Mouse (Mus musculus): ENCODE data around the gene Relt.
A peak's percentile ranks its signal among the peaks of the same experiment; 100 is the strongest.

Gene Relt

GRCm38 (mm10) chr7:100862828-100863638 lies at the start of gene Relt:
TSS of gene Relt (minus strand) at chr7:100863446.
- DNase-seq (ENCODE audit: low spot score in 2 of 2), result peak; percentile 92 to 95

- DNase-seq (ENCODE audit: low spot score in 2 of 2), result no peak
These were observed 48.5 kb upstream of the Relt start for GRCm38 (mm10) chr7:100911791-100912190.

DNA sequence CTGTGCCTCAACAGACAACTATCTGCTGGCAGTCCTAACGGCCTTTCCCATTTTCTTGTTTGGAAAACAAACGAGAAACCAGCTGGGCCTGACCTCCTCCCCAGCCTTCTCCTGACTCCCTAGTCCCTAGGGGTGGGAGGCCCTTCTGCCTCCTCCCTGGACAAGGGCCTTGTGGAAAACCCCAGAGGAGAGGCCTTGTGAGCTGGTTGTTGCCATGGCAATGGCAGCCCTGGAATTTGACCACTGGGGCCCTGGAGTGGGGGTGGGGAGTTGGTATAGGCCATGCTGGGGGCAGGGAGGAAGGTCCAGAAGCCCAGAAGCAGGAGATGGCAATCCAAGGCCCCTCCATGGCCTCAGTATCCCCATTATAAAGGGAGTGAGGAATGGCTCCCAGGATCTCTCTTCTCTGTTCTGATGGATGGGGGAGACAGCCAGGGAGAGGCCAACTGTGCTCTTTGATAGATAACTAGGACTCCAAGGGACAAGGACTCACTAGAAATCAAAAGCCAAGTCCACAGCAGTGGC lies 48.1 kb upstream of the Relt start:
- no peak for DNase-seq (ENCODE audit: low spot score in 2 of 2)

DNA sequence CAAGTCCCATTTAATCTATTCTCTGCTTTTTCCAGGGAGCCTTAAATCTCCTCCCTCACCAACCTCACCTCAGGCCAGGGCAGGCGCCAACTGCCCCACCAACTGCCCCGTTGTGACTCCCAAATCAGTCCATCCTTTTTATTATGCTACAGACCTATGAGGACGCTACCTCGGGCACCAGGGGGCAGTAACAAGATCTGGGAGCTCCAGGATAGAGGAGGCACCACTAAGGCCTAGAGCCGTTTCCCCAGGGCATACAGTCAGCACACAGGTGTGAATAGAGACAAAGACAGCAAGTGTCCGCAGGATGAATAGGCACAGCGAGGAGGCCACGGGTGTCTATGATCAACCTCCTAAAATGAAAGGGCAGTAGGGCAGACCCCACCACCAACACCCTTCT lies 45.3 kb upstream of the Relt start:
- no peak for DNase-seq (ENCODE audit: low spot score in 2 of 2)

DNA sequence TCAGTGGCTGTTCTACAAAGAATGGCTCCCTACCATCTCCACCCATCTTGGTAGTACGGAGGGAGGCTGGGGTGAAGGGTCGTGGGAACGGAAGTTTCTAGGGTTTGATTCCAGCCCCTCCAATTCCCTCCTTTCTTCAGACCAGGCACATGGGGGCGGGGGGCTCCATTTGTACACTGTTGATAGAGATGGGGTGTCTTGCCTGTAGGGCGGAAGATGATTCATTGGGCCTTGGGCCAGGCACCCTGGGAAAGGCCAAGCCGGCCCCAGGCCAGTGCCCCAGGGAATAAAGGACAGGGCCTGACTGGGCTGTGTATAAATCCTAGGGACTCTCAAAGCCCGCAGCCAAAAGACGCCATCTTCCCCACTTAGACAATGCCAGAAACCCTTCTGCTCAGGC lies 44.8 kb upstream of the Relt start:
- DNase-seq (ENCODE audit: low spot score in 2 of 2), result no peak

- peak; percentile 81 to 89 for DNase-seq (ENCODE audit: low spot score in 2 of 2)
These were observed 44.0 kb upstream of the Relt start for GRCm38 (mm10) chr7:100907231-100907630.

GRCm38 (mm10) chr7:100906029-100906789 lies 43.0 kb upstream of the Relt start:
- DNase-seq (ENCODE audit: low spot score in 2 of 2), result no peak

GRCm38 (mm10) chr7:100905037-100905436 lies 41.8 kb upstream of the Relt start:
- no peak for DNase-seq (ENCODE audit: low spot score in 2 of 2)

GRCm38 (mm10) chr7:100904612-100905011 lies 41.4 kb upstream of the Relt start:
- DNase-seq (ENCODE audit: low spot score in 2 of 2), result no peak

DNA sequence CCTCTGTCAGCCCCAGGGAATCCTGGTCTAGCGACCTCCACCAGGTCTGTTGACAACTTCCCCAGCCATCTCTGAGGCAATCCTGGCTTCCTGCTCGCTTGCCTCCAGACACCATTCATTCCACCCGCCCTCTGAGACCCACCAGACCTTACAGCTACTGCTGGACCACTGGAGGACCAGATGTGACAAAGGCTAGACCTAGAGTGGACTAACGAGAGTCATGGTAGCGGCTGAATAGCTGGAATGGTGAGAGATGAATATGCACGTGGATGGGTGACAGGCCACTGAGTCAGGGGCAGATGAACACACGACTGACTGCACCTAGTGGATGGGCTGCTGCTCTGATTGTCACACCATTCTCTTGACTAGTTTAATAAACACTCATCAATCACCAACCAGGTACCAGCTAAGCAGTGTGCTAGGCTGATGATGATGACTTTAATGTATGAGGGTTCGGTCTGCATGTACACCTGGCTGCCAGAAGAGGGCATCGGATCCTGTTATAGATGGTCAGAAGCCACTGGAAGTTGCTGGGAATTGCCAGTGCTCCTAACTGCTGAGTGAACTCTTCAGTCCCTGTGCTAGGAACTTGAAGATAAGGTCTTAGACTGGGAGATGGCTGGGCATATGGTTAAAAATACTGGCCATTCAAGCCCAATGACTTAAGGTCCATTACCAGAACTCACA lies 39.3 kb upstream of the Relt start:
- DNase-seq (ENCODE audit: low spot score in 2 of 2), result no peak

DNA sequence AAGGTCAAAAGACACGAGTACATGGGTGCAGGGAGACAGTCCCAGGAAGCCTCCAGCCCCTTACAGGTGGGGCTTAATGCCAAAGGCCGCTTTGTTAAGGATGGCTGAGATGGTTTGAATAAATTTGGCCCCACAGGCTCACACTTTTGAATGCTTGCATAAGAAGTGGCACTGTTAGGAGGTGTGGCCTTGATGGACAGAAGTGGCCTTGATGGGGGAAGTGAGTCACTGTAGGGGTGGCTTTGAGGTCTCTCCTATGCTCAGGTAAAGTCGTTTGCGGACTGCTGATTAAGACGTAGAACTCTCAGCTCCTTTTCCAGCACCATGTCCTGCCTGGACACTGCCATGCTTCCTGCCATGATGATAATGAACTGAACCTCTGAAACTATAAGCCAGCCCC lies 34.6 kb upstream of the Relt start:
- DNase-seq (ENCODE audit: low spot score in 2 of 2), result no peak

DNA sequence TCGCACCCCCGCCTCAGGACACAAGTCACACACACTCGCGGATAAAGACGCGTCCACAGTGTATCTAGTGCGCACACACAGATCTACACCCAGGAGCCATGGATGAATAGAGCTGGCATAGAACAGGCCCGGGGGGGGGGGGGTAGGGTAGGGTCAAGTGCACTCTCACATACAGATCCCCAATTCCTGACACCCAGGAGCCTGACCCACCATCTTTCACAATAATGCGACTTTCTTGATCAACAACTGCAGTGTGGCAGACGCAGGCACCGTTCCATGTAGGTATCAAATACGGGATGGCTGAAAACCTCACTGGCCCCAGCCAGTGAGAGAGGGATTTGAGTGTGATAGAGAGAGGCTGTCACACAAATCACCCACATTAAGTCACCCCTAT lies 31.6 kb upstream of the Relt start:
- no peak for DNase-seq (ENCODE audit: low spot score in 2 of 2)

DNA sequence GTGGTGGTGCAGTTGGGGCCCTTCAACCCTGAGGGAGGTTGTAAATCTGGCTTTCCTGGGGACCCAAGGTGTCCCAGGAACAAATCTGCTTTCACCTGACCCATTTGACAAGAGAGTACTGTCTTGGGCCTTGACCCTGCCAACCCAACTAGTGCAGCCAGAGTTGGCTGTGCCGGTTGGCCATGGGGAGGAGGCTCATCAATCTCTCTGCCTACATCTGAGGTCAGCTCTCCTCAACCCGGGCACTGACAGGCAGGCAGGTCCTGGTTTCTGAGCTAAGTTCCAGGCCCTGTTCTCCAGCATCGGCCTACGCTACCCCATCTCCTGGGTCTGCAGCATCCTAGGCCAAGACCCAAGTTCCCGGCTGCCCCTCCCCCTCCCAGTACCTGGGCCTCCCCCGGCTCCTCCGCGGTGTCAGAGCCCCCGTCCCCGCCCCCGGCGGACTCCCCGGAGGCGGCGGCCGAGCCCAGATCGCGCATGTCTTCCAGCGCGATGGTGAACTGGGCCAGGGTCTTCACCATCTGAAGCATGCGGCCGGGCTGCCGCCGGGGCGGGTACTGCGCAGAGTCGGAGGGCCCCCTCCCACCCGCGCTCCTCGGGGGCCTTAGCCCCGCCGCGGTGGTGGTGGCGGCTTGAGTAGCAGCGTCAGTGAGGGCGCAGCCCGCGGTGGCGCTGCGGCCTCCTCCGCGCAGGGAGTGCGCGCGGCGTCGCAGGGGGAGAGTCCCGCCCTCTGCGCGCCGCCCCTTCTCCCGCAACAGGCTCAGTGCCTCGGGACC lies 31.0 kb upstream of the Relt start:
- DNase-seq (ENCODE audit: low spot score in 2 of 2), result peak; percentile 79 to 80

DNA sequence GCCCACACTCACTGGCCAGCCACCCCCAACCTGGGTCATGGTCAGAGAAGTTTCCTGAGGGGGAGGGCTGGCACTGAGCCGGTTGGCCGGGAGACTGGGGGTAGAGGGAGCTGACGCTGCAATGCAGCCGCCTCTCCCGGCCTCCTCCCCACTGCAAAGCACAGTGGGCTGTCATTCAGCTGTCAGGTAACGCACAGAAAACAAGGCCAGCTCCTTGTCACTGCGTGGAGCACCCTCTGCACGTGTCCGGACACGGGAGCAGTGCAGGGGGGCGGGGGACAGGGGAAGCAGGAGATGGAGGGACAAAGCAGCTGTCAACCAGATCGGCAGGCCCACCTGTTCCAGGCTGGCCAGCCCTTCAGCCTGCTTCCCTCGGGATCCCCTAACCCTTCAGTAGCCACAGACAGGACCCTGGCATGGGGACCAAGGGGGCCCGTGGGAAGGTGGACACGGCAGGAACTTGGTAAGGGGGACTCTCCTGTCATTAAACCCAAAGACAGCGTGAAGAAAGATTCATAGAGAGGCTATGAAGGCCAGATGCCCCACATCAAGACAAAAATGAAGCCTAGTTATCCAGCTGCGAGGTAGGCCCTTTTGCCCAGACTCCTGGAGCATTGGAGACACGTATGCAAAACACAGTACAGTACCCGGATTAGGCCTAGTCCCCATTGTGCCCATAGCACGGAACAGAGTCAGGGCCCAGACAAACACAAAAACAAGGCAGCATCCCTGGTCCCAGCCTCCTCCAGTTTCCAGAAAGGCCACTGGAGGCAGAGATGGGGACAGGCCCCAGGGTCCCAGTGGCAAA lies 30.2 kb upstream of the Relt start:
- DNase-seq (ENCODE audit: low spot score in 2 of 2), result peak; percentile 74 to 78

DNA sequence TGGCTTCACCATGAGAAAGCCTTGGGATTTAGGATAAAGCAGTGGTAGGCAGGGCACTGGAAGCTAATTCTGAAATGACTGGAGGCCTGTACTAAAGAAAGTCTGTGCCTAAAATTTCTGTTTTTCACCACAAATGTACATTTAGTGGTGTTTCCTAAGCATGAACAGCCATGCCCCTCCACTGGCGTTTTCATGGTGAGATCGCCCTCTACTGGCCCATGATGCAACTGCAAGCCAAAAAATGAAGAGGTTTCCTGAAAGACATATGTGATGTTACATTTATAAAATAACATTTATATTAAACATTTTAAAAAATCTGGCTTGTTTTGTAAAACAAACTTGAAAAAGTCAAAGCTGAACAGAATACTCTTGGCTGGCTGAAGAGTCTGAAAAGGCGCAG lies 23.3 kb upstream of the Relt start:
- DNase-seq (ENCODE audit: low spot score in 2 of 2), result peak in 1 of 2 experiments; percentile 79

DNA sequence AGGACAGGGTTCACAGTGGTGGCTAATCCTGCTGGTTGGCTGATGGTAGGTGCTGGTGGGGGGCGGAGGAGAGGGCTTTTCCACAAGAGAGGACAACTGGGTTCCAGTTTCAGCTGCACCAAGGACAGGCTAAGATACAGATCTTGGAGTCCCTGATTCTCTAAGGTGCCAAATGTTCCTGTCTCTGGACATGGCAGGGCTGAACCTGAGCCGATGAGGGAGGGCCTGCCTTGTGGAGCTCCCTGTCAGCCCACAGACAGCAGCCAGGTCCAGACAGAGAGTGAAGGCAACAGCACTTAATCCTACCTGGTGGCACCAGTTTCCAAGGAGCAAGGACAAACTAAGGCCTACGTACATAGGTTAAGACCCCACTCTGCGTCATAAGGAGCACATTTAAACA lies 21.2 kb upstream of the Relt start:
- DNase-seq (ENCODE audit: low spot score in 2 of 2), result no peak

GRCm38 (mm10) chr7:100881950-100882349 lies 18.7 kb upstream of the Relt start:
- no peak for DNase-seq (ENCODE audit: low spot score in 2 of 2)

DNA sequence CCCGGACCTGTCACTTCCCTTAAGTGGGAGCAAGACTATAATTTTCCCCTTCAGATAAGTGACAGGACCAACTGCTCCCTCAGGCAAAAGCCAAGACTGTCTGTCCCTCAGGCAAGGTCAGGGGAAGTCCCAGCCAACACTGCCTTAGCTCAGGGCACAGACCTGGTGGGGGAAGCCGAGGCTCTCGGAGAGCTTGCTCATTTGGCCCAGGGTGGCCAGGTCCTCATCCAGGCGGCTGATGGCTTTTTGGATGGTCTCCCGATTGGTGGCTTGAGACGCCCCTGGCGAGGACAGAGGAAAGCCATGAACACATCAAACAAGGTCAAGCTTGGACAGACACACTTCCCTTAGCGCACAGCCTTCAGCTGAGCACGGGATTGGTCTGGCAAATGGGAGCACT lies 18.3 kb upstream of the Relt start:
- no peak for DNase-seq (ENCODE audit: low spot score in 2 of 2)

DNA sequence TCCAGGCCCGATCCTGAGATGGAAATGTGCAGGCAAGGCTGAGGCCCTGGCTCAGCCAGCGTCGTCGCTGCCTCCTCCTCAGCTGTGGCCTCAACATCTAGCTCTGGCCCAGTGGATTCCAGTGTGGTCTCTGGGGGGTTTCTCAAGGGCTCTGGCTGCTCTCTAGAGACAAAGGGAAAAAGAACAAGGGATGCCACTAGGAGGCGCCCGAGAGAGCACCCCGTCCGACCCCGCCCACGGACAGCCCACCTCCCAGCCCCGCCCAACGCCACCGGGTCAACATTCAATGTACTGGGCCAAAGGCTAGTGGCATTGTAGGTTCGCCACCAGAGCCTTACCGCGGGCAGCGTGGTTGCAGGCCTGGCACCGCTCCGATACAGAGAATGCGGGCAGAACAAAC lies 16.3 kb upstream of the Relt start:
- peak; percentile 70 to 75 for DNase-seq (ENCODE audit: low spot score in 2 of 2)

DNA sequence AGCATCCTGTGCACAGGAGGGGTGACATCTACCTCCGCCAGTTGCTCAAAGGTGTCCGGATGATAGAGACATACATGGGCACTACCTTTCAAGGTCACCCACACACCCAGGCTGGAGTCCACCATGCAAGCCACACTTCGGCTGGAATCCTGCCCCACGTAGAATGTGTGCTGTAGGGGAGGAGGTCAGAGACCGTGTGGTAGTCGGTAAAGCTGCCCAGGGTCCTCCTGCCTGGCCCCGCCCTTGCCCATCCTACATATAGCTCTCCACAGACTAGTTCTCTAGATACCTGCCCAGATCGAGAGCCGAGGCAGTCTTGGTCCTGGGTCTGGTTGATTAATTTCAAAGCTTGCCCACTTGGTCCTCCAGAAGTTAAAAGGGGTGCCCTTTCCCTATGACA lies 13.5 kb upstream of the Relt start:
- DNase-seq (ENCODE audit: low spot score in 2 of 2), result no peak

GRCm38 (mm10) chr7:100876293-100876692 lies 13.0 kb upstream of the Relt start:
- no peak for DNase-seq (ENCODE audit: low spot score in 2 of 2)

All from right cerebral cortex, postnatal 10 days (tissue).